Mouse (Mus musculus) ovary, postnatal 10 days (tissue): Measurements from ENCODE around the gene Lrch1.

Experiments used
- DNase-seq: peaks from one replicate; pipeline ENCODE4 v3.0.0; 2022; ENCODE audit warnings: low spot score

Lrch1 gene

GRCm38 (mm10) chr14:74814848-74815789, 132.6 kb downstream of the Lrch1 start:
- DNase-seq = no peak

GRCm38 (mm10) chr14:74811617-74812016, 136.1 kb downstream of the Lrch1 start:
- DNase-seq = no peak

DNA sequence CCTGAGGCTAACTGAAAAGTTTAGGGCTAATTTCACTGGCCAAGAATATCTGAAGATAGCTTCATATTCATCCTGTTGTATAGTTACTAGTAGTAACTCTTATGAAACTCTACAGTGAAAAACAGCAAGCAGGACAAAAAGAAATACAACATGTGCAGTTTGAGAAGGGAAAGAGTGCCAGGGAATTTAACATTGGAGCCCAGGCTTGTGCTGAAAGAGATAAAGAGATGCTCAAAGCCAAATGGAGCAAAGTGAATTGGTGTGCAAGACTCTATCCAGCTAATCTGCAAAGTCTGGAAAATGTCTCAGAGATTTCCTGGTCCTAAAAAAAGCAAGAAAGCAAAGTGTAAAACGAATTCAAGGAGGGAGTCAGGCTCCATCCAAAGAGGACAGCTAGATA, 145.7 kb downstream of the Lrch1 start:
- DNase-seq = no peak

DNA sequence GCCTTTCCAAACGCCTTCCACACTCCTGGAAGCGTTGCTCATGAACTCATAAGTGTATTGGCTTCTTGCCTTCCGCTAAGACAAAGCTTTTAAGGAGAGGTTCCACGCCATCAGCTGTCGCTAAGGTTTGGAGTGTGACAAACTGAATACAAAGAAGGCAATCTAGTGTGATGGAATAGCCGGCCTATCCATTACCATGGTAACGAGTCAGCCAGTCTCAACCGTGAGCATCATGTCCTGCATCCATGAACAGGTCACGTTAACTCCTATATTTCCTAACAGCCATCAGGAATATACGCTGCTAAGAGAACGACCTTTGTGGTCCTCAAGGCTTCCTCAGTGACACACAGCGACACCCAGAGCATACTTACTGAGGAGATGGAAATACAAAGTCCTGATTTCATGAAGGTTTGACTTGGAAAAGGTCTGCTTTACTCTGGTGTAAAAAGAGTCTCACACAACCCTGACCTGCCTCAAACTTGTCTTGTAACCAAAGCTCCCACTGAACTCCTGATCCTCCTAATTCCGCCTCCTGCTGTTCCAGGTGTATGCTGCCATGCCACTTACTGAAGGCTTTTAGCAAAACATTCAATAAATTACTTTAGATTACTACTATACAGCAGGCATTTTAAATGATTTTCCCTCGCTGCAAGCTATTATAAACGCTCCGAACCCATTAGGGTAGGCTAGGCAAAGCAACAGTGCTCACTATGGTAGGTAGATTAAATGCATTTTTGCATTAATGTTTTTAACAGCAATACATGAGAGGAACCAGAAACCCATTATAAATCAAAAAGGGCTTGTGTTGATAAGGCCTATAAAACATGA, 149.4 kb downstream of the Lrch1 start:
- DNase-seq = no peak

DNA sequence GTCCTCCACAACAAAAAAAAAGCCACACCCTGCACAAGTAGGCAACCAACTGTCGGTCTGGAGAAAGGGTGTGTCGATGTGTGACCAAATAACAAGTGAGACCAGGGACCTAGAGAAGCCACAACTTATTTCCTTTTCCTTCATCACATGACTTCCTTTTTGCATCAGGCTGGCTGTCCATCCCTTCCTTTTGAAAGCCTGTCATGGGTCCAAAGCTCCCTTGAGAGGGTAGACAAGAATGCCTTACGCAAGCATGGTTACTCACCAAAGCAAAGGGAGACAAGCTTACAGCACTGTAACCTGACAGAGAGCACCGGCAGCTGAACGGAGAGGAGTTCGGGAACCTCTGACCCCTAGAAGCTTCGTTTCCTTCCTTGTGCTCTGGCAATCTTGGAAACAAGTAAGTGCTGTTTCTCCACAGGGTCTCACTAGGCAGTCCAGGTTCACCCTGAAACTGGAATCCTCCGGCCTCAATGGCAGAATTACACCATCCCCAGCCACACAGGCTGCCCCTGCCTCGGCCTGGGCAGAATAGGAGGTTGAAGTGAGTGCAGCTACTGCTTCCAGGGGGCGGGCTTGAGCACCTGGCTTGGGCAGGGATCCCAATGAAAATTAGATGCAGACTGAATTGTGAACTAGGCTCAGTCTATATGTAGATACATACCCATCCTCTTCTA, 150.2 kb downstream of the Lrch1 start:
- DNase-seq = no peak

DNA sequence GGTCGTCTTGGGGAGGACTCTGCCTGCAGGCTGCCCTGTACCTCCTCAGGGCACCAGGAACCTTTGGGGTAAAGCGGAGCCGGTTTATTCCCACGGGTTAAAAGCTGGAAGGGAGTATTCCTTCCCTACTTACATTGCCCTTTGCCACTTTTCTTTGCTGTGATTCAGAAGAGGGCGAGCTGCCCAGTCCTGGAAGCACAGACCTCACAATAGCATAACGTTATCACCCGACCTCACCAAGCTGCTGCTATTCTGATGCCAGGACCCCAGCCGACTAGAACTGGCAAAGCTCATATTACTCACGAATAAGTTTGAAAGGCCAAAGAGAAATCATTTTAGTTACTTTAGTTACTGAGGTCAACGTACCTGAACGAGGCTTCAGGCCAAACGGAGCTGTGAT, 152.7 kb downstream of the Lrch1 start:
- no peak for DNase-seq

GRCm38 (mm10) chr14:74792793-74793192, 154.9 kb downstream of the Lrch1 start:
- no peak for DNase-seq

DNA sequence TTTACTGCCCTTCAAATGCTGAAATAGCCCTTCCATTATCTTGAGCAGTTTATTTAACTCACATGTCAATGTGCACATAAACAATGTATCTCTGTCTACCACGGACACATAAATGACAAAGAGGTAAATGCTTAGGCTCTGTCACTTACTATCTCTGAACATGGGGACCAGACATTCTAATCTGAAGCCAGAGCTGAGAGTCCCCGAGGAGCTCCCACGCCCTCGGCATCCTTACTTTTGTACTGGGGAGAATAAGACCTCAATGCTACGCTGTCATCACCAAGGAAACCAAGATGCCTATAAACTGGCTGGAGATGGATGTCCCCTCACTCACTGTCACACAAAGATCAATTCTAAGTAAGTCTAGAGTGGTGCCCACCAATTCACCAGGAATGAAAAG, 157.1 kb downstream of the Lrch1 start:
- no peak for DNase-seq

GRCm38 (mm10) chr14:74788766-74789165, 158.9 kb downstream of the Lrch1 start:
- no peak for DNase-seq

- DNase-seq = no peak
Measured at GRCm38 (mm10) chr14:74787717-74788116, 160.0 kb downstream of the Lrch1 start.

GRCm38 (mm10) chr14:74784243-74784934, 163.3 kb downstream of the Lrch1 start:
- no peak for DNase-seq

GRCm38 (mm10) chr14:74774046-74774619, 173.5 kb downstream of the Lrch1 start:
- DNase-seq = no peak

DNA sequence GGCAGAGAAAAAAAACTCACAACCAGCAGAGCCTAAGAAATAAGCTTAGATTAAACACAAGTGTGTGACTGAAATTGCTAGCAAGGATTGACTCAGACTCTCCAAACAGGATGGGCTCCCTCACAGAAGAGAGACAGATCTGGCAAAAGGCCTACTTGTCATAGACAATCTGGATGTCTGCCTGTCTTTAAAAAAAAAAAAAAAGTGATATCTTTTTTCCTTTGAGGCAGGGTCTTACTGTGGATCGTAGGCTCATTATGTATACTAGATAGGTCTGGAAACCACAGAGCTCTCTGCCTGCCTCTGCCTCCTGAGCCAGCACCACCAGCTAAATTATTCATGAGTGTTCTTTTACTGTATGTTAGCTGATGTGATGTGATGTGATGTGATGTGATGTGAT, 179.8 kb downstream of the Lrch1 start:
- DNase-seq = no peak

GRCm38 (mm10) chr14:74764191-74764918, 183.3 kb downstream of the Lrch1 start:
- peak; percentile 43 for DNase-seq

DNA sequence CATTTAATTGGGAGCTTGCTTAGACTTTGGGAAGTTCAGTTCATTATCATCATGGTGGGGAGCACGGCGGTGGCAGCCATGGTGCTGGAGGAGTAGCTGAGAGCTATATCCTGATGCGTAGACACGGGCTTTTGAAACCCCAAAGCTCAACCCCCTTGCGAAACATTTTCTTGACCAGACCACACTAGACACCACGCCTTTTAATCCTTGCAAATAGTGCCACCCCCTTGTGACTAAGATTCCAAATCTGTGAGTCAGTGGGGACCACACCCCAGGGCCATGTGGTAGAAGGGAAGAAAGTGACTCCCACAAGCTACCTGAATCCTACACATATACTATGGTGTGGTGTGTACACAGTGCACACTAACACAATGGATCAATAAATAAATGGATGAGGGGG, 210.8 kb downstream of the Lrch1 start:
- DNase-seq = no peak

DNA sequence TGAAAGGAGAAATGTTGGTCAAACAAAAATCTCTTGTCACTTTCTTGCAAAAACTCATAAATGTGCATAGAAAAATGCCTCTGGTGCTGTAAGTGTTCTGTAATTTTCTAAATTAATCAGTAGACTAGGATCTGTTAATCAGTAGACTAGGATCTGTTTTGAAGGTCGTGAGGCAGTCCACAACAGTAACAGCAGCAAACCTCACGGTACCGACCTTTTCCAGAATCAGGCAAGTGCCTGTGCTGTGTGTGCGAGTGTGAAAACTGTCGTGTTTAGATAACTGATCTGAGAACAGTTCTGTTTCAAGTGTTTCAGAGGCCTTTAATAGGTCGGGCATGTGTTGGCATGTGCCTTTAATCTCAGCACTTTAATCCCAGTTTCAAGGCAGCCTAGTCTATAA, 212.2 kb downstream of the Lrch1 start:
- no peak for DNase-seq

GRCm38 (mm10) chr14:74733397-74733796, 214.3 kb downstream of the Lrch1 start:
- no peak for DNase-seq

DNA sequence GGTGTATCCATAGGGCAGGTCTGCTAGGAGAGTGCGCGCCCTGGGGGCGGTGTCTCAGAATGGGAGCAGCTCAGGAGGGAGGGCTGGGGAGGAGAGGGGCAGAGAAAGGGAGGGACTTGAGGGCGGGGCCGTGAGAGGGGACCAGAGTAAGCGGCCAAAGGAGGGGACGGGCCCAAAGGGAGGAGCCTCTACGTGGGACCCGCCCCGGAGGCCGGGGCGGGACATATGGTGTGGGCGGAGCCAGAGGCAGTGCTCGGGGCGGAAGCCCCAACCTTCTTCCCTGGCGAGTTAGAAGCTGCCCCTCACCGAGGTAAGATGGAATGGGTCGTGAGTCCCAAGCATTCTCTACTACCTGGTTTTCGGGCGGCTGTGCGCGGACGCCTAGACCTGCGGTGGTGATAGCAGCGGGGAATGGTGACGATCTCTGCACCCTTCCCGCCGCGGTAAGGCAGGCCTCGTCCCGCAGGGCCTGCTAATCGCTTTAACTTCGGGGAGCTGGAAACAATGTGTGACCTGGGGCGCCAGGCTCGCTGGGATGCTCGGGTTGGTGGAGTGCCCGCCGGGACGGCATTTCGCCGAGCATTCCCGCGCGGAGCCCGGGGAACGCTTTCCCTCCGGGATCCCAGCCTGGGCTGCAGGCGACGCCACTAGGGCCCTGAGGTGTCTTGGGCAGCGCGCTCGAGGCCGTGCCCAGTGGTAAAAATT, 215.4 kb downstream of the Lrch1 start, which contains the start of gene Esd:
Esd (plus strand) TSS at position 219 of the 705 bp plus-strand sequence.
- peak; percentile 71 for DNase-seq

- DNase-seq = no peak
Measured at GRCm38 (mm10) chr14:74731221-74732078, 216.2 kb downstream of the Lrch1 start.
